Comparison of ENCODE assay signal across 12 mouse cellular contexts in the genomic region with DNA sequence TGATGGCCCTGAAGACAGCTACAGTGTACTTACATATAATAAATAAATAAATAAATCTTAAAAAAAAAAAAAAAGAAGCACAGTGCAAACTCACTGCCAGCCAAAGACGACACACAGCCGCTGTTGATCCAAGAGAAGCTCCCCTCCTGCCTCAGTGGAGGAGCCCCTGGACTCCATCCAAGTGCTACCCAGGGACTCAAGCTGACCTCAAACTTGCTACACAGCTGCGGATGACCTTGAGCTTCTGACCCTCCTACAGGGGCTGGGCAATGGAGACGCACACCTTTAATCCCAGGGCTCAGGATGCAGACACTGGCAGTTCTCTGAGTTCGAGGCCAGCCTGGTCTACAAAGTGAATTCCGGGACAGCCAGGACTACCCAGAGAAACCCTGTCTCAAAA.
"Had no signal": no experiment of that assay in that cellular context is flagged by ENCODE, and none has a peak within 500 bp of the region (broad histone marks: within the 10 kb centered on the region; RNA-seq: fewer than 3 reads in every experiment).

No protein-coding gene starts in this region.

- DNase-seq: kidney, adult 9 months; kidney, postnatal 36 days; lung, adult 18-20 months; right cerebral cortex, adult 18-20 months; right cerebral cortex, postnatal 25 days; thymus, adult 18-20 months; thymus, postnatal 14 days had no signal

- H3K4me3 ChIP-seq: limb, embryonic 15.5 days; midbrain, embryonic 12.5 days had no signal

- ATAC-seq: midbrain, embryonic 16.5 days had no signal

- H3K27ac ChIP-seq: kidney, postnatal 0 days; limb, embryonic 15.5 days; liver, embryonic 14.5 days; midbrain, embryonic 12.5 days had no signal
